Mouse (Mus musculus) cerebellum, postnatal 14 days (tissue): ENCODE results near the gene Ier5l.

Experiments
- DNase-seq, 2 experiments: peaks; one replicate each; pipeline ENCODE4 v3.0.0; 2021; ENCODE audit warnings: mixed read lengths in 2 of 2

Ier5l gene

DNA sequence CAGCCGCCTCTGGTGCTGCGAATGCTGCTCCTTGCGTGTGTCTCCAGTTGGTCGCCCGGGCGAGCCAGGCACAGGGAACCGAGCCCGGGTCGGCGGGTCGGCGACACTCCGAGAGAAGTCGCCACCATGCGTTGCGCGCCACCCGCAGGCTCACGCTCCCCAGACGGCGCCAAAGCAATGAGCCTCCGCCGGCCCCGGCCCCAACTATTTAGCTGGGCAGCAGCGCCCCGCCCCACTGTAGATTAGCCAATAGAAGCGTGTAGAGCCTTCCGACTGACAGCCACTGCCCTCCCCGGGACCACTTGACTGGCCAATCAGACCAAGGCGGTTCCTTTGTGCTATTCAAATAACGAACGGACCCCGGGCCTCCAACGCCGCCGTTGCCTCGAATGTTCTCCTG lies at the start of gene Ier5l:
TSS of gene Ier5l (minus strand) at position 181 of the 400 bp plus-strand sequence.
- DNase-seq = peak; percentile 92 to 93

- no peak for DNase-seq
Measured at GRCm38 (mm10) chr2:30523727-30524126, 49.7 kb upstream of the Ier5l start.

DNA sequence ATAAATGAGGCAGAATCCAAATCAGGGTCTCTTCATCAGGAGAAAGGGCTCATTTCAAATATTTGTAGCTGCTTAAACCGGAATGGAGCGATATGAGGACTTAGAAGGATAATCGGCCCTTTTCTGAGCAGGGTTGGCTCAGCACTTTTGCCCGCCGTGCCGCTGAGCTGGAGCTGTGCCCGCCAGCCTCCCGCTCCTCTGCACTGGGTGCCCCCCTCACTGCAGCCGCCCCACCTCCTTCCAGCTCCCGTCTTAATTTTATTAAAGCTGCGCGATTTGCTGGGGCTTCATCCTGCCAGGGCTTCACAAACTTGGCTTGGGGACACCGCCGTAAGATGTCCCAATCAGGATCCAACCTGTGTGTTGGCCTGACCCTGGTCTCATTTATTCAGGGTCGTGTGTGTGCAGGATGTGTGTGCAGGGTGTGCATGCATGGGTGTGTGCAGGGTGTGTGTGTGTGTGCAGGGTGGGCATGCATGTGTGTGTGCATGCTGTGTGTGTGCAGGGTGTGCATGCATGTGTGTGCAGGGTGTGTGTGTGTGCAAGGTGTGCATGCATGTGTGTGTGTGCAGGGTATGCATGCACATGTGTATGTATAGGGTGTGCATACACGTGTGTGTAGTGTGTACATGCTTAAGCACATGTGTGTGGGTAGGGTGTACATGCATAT lies 36.8 kb upstream of the Ier5l start:
- DNase-seq = peak; percentile 18 to 41

DNA sequence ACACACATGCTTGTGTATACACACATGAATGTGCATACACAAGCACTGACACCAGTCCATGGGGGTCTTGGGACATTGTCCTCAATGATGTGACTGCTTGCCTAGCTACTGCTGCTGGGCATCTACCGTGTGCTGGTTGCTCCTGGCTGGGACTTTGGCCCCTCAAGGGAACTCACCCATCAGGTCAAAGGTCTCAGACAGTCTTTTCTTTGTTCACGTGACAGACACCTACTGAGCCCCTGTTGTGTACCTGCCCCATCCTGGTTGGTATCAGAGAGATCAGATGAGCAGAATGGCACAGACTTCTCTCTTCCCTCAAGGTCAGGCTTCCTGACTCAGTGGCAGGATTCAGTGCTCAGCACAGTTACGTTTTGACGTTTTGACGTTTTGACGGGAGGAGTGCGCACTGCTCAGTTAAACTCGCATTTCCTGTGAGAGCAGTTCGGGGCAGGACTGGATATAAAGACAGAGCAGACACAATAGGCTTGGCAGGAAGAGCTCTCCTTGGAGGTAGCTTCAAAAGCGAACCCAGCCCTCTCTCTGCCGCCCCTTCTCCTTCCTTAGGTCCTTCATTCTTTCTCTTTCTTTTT lies 33.2 kb upstream of the Ier5l start:
- no peak for DNase-seq

DNA sequence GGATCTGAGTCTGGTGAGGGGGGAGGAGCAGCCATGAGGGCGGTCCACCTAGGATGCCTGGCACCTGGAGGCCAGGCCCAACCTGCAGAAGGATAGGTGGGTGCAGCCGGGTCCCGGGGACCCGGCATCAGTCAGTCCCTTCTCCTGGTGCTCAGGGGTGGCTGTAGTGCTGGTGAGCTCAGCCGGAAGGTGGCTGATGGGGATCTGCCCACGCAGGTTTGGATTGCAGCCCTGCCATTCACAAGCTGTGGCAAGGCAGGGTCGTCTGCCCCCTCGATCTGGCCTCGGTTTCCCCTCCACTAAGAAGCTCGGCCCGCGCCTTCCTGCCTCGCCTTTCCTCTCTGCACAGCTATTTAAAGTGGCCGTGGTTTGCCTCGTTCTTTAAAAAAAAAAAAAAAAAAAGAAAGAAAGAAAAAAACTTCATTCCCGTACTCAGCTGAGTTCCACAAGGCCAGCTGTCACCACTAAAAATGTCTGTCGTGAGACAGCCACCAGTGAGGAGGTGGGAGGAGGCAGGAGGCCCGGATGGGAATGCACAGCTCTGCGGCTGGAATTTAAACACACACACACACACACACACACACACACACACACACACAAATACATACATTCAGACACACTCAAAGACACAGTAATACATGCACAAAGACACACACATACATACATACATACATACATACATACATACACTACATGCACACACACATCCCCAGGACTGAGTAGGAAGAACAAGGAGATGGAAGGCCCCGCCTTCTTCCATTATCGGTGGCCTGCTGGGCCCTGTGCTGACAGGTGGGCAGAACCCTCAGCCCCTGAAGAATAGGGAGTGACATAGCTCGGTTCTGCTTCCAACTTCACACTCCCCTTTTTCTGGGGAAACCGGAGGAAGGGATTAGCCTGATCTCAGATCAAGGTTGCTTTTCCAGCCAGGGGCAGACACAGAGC lies 29.9 kb upstream of the Ier5l start:
- DNase-seq = no peak

GRCm38 (mm10) chr2:30501701-30502100 lies 27.7 kb upstream of the Ier5l start:
- no peak for DNase-seq

DNA sequence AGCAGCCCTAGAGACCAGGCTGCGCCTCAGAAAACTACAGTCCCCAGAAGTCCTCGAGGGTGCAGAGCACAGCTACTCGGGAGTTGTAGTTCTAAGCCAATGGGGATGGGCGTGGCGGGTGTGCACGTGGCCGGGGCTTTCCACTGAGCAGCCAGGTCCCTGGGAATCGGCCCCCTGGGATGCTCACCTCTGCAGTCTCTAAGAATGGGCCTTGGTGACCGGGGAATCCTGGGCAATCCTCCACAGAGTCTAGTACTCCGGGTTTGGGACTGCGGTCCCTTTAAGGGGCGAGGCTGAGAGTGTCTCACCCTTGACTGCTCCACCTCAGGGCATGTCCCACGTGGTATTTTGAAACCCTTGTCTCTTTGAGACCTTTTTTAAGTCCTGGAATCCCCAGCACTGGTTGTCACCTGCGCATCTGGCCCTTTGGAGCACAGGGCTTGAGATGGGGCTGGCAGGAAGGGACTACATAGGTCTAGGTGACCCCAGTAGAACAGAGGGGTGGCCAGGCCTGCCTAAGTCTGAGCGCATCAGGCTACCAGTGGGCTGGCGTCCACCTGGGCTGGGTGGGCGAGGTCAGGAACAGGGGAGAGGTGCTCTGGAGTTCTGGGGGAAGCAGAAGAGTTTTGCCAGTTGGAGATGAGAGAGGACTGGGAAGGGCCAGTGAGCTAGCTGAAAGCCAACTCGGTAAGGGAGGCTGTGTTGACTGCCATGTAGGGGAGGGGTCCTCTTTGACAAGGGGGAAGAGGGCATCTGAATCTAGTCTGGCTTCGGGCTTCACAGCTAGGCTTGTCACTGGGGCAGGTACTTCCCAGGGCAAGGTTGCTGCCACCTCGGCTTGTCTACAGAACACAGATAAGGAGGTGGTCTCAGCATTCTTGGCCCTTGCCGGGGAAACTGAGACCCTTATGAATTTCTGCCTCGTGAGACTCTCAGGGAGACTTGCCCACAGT lies 22.2 kb upstream of the Ier5l start:
- DNase-seq = peak; percentile 75 to 76

DNA sequence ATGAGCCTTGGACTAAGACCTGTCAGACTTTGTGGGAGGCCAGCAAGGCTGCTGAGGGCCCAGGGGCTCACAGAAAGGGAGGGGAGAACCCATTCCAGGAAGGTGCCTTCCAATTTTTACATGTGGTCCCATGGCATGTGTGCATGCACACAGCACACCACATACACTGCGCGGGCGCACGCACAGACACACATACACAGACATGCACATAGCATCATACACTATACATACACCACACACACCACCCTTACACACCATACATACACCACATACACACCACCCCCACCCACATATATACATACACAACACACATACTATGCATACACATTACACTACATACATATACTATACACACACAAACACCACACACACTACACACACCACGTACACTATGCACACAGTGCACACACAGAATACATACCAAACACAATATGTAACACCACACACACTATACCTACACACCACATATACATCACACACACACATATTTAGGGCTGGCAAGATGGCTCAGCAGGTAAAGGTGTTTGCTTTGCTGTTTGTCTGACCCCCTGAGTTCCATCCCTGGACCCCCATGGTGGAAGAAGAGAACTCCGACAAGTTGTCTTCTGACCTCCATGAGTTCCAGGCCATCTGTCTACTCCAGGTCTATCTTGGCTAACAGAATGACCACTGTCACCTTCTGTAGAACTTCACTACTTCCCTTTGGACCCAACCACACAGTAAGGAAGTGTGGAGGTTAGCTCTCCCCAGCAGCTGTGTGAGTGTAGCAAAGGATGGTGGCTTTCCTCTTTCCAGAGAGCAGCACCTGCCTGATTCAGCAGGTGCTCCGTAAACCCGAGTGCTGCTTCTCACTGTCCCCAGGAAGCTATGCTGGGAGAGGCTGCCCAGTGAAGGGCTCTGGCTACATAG lies 21.2 kb upstream of the Ier5l start:
- DNase-seq = no peak

DNA sequence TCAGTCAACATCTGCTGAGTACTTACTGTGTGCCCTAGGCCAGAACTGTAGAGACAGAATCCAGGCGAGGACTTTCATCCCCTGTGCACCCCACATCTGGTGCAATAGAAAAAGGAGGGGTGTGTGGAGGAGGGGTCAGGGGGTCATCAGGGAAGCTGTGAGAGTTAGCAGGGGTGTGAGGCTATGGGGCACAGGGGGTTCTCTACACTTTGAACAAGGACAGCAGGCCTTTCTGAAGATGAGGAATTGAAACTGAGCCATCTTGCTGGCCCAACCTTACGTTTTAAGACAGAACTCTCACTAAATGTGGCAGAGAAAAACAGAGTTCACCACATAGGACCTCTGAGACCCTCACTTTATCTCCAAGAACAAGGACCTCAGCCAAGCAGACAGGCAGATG lies 16.4 kb upstream of the Ier5l start:
- DNase-seq = no peak

GRCm38 (mm10) chr2:30487597-30487996 lies 13.6 kb upstream of the Ier5l start:
- no peak for DNase-seq

- DNase-seq = no peak
Measured at GRCm38 (mm10) chr2:30478526-30478925, 4.5 kb upstream of the Ier5l start.

DNA sequence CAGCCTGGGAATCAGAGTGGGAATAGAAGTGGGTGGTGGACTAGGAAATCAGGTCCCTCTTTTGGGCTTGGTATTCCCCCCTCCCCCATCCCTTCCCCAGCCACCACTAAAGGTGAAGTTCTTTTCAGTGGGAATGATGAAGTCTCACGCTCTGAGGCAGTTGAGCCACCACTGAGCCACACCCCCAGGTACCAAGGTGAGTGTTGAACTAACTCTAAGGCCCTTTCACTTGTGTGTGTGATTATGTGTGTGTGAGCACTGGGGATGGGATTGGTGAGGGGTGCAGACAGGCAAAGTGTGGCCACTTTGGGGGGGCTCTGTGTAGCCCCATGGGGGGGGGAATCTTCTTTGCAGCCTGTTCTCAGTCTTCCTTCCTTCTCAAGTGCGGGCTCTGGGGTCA lies 2.2 kb upstream of the Ier5l start:
- no peak for DNase-seq

DNA sequence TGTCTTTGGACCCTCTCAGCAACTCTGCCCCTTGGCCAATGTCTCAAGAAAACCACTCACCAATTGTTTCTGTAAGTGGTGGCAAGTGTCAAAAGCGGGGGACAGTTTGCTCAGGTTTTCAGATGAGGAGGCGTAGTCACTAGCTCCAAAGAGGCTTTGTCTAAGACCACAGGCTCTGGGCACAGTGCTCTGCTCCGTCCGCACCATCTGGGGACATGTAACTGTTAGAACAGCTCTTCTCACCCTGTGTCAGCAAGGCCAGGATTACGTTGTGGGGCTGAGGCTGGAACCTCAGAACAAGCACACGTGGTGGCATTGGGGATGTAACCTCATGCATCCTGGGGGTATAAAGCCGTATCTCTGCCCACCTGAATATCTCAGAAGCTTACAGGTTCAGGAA lies 1.4 kb upstream of the Ier5l start:
- DNase-seq = no peak

- DNase-seq = no peak
Measured at GRCm38 (mm10) chr2:30474776-30475175, 757 bp upstream of the Ier5l start.

DNA sequence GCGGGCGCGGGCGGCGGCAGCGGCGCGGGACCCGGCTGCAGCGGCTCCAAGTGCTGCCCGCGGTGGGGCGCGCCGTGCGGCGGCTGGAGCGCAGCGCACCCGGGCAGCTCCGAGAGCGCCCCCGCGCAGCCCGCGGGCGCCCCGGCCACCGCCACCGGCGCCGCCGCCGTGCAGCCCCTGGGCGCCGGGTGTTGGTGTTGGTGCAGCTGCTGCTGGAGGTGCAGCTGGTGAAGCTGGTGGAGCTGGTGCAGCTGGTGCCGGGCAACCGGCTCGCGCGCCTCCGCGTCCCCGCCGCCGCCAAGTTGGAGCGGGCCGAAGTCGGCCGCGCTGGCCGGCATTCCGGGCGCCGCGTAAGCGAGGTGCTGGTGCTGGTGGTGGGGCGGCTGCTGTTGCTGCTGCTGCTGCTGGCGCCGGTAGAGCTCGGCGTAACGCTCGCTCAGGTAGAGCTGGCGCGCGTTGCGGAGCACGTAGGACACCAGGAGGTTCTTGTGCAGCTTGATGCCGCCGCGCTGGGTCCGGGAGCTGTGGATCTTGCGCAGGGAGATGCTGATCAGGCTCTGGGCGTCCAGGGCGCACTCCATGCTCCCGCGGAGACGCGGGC lies 488 bp downstream of the Ier5l start:
- DNase-seq = peak in 1 of 2 experiments; percentile 56

DNA sequence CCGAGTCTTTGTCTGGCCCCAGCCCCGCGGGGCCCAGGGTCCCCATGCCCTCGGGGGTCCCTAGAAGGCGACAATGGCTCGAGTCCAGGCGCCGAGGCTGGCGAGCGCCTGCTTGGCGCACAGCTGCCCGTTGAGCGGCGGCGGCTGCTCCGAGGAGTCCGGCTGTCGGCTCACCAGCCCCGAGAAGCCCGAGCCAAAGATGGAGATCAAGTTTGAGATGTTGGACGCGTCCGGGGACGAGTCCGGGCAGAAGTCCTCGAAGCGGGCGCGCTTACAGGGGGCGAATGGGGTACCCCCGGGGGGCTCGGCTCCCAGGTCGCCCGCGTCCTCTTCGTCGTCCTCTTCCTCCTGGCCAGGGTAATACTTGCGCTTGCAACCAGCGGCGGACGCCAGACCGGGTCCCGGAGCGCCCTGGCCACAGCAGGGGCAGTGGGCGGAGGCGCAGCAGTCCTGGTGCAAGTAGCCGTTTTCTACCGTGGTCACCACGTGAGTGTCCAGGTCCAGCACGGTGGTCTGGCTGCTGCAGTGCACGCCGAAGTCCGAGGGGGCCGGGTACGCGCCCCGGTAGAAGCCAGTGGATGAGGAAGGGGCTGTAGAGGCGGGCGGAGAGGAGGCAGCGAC lies 1.2 kb downstream of the Ier5l start:
- peak; percentile 40 to 61 for DNase-seq

GRCm38 (mm10) chr2:30471795-30472720 lies 2.0 kb downstream of the Ier5l start:
- DNase-seq = peak; percentile 68 to 71

GRCm38 (mm10) chr2:30471051-30471450 lies 3.0 kb downstream of the Ier5l start:
- peak in 1 of 2 experiments; percentile 53 for DNase-seq
